Mouse (Mus musculus) NIH3T3 (cell line): ENCODE results near the gene Hivep2.

Source experiments
- DNase-seq: peaks from one replicate; pipeline ENCODE4 v3.0.0-alpha.2; 2012; ENCODE audit warnings: low read depth

Hivep2 gene

DNA sequence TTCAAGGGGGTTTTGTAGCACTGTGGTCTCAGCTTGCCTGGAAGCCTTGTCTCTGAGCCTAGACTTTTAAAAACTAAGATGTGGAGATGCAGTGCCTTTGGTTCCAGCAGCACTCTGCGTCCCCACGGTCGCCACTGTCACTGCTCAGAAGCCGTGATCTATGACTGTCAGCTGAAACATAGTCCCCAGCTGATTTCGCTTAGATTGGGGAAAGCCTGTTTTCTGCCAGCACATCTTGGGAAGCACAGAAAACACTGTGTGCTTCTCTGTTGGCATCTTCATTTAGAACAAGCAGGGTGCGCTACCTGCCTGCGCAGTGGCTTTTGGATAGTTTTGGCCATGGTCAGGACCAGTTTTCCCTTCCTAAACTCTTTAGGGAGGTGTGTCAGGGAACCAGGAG, 59.1 kb downstream of the Hivep2 start:
- no peak for DNase-seq

DNA sequence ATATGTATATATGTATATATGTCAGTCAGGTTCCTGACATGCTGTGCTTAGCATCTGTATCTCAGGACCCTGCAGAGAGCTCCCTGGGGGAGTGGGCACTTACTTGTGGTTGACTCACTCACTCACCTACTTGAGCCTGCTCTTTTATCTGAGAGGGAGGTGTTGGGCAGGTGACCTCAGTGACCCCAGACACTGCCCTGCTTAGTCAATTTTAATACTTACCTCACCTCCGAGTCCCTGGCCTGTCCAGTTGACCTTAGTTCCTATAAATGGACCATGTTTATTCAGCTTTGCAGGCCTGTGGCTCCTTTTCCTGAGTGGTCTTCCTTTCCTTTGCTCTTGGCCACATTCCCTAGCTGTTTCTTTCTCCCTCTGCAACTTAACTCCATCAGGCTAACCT, 61.9 kb downstream of the Hivep2 start:
- DNase-seq: no peak

DNA sequence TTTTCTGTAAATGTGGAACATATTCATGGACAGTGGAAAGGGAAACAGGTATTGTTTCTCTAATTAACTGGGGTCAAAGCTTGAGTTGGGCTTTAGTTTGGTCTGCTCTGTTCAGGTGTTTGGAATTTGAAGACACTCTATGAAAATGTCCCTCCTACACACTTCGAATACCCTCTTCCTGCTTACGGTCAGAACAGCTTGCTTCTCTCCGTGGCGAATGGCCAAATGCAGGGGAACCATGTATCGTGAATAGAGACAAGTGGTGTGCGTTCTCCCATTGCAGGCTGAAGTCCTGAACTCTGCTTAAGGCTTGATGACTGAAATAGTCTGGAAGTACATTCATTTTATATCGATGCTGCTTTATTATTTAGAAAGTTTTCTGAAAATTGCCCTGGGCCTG, 63.1 kb downstream of the Hivep2 start:
- DNase-seq: no peak

DNA sequence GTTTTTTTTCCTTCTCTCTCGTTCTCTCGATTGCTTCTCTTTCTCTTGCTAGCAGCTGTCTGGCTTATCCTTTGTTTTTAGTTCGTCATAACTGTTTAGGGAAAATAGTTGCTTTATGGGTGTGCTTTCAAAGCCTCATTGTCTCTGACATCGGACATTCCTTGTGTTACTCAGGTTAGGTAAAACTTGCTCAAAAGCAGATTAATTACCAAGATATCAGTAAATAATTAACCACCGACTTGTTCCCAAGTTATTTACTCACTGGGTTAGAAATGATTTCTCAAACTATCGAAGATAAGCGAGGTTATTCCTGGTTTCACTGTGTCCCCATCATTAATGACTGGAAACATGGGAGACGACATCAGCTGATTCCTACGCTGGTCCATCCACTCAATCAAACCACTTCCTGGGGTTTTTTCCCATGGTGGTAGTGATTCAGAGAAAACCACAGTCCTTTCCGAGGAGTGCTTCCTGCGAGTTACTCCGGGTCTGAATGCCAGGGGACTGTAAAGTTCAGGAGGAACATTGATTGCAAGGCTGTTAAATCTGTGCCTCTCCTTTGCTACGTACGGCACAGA, 64.7 kb downstream of the Hivep2 start:
- no peak for DNase-seq

DNA sequence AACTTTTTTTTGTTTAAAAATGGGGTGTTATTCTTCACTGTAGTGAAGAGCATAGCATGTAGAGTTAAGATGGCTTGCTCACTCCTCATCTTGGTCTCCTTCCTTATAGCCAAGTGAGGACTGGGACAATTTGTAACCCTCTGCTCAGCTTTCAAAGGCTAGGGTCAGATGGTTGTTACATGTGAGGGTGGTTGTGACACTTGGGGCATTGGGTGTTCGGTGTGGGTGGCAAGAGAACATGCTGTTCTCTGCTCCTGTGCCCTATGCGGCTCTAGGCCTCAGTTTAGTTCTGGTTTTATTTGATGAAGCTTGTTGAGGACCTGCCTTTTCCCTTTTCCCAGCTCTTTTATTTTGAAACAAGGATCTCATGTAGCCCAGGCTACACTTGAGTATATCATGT, 66.7 kb downstream of the Hivep2 start:
- no peak for DNase-seq

DNA sequence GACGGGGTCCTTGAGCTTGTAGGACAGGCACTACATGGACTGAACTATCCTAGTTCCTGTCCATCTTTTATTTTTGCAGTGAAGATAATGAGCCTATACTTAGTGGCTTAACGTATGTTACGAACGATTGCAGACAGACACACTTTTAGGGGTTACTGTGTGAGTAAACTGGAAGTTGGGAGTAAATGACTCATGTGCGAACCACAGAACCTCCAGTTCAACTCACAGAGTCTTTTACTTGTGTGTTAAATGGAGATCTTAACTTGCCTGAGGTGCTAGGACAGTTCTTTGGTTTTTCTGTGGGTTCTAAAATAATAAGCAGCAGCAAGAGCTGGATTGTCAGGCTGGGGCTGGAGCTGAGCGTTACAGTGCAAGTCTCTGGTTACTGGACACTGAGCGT, 68.2 kb downstream of the Hivep2 start:
- no peak for DNase-seq

DNA sequence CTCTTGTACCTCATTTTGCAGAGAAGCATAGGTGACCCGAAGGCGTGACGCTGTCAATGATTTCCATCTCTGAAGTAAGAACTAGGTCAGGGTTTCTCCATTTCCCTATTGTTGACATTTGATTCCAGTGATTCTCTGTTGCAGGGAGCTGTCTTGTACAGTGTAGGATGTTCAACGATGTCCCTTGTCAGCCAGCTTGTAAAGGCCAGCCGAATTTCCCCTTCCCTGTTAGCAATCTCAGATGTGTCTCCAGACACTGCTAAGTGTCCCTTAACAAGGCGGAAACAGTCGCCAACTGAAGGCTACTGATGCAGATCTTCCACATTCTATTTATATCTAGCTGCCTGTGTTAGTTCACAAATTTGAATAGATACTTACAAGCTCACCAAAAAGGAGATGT, 68.9 kb downstream of the Hivep2 start:
- no peak for DNase-seq

DNA sequence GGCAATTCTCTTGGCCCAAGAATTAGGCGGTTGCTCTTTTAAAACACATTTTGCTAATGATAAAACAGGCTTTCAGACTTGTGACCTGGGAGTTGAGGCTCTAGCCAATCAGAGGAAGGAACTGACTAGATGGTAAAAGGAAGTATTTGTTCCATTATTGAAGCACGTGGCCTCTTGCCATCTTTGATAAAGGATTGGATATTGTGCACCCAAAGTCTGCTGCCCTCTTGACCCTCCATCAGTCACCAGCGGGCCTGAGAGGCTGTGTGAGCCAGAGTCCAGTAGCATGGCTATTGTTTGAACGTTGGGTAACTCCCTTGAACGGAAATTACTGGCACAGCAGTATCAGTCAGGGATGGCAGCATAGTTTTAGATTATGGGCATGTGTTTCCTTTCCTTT, 69.7 kb downstream of the Hivep2 start:
- no peak for DNase-seq

DNA sequence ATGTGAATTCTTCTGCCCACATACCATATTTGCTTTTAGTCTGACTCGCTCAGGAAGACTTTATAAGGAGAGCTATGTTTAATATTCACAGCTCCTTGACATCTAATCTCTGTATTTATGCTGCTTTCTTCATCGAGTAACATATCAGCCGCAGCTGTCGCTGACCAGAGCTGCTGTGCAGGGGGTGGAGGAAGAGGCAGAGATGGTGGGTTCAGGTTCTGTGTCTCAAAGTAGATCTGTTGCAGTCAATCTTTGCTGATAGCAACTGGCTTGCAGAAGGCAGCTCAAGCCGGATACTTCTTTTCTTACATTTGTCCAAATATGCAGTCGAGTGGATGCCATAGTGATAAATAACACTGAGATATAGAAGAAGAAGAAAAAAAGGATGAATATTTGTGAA, 70.6 kb downstream of the Hivep2 start:
- DNase-seq: no peak

DNA sequence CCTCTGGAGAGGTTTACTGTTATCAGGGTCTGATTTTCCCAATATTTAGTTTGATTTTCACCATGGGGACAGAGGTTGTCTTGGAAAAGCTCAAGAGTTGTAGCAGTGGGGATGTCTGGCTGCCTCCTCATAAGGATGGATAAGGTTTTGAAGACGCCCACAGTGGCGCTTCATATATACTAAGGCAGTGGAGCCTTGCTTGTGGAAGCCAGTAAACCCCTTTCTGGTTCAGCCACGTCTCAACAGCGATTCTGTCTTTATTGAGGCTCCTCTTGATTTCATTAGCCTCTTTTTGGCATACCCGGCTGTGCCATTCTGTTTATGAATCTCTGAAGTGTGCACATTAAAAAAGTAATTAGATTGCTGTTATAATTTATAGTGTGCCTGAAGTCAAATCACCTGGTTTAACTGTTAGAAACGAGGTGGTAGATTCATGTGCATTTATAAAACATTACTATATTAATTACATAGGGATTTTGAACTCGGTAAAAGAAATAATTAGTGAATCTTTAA, 72.2 kb downstream of the Hivep2 start:
- DNase-seq: no peak

DNA sequence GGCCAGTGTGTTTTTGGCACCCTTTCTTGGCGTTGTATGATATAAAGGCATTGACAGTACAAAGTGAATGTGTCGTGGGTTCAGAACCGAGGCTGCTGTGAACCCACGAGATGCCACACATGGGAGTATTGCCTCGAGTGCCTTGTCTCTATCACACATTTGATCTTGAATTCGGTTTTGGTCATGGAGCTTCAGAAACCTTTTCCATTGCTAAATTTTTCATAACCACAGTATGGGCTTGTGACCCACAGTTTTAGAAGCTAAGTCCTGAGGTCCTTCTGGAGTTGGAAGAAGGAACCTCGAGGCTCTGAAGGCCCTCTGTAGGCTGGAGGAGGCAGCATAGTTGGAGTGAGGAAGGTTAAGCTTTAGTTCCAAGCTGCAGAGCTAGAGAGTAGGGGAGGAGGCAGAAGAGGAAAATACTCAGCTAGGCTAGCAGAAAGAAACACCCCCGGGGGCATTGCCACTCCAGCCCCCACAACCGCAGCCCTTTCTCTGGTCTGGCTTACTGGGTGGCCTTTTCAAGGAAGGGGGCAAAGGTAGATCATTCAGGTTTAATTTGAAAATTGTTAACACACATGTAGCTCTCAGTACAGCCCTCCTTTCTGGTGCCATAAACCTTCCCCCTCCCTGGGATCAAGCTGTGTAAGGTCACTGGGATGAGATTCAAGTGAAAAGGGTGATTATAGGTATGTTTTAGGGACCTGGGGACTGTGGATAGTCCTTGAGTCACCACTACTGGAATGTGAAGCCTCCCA, 75.0 kb downstream of the Hivep2 start:
- DNase-seq: no peak

DNA sequence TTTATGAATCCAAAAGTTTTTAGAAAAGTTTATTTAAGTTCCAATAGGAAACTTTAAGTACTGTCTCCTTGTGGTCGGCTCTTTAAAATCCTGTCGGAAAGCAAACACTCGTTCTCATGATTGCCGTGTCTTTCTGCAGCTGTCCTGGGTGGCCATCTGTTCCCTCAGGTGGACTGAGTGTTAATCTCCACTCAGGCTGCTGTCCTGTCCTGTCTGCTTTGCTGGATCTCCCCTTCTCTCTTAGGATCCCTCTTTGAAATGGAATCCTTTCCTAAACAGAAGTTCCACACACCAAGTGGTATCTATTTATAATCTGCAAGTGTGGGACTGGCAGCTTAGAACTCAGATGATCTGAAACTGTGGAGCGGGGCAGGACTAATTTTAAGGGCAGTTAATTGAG, 75.7 kb downstream of the Hivep2 start:
- no peak for DNase-seq

DNA sequence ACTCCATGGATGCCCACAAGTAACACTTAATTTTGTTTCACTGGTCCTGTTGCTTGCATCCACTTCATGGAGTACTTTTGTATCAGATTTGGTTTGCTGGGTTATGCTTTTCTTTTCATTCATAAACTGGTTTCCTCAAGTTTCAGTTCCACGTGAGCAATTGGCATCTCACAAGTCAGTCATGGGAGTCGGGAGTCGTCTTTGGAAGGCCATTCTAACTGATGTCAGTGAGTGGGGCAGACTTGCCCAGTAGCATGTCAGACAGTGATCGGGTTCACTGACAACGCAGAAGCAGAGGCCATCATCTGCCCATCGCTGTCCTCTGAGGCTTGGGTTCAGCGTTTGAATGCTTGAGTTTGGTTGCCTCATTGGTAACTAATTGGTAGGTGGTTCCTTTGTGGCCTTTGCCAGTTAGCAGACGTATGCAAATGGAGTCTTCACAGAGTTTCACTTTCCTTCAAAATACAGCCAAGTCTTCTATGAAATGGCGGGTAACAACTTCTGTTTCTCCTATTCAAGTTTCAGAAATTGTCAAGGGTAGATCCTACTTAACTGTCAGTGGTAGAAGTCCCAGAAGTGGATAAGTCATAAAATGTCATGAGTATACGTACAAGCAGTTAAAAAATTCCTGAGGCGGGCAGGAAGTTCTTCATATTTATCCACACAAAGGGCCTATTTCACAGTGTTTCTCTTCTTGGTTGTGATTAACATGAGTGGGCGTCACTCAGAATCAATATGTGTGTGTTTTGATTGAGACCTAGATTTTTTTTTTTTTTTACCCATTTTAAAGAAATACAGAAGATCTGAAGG, 76.9 kb downstream of the Hivep2 start:
- DNase-seq: no peak

DNA sequence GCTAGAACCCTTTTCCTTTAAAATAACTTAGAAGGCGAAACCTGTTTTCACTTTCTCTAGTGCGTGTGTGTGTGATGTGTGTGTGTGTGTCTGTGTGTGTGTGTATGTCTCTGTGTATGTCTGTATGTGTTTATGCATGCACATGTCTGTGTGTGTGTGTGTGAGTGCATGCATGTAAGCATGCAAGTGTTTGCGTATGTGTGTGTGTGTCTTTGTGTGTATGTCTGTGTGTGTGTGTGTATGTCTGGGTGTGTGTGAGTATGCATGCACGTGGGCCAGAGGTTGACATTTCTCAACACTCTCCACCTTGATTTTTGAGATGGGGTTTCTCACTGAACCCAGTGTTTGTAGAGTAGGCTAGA, 77.5 kb downstream of the Hivep2 start:
- DNase-seq: no peak

DNA sequence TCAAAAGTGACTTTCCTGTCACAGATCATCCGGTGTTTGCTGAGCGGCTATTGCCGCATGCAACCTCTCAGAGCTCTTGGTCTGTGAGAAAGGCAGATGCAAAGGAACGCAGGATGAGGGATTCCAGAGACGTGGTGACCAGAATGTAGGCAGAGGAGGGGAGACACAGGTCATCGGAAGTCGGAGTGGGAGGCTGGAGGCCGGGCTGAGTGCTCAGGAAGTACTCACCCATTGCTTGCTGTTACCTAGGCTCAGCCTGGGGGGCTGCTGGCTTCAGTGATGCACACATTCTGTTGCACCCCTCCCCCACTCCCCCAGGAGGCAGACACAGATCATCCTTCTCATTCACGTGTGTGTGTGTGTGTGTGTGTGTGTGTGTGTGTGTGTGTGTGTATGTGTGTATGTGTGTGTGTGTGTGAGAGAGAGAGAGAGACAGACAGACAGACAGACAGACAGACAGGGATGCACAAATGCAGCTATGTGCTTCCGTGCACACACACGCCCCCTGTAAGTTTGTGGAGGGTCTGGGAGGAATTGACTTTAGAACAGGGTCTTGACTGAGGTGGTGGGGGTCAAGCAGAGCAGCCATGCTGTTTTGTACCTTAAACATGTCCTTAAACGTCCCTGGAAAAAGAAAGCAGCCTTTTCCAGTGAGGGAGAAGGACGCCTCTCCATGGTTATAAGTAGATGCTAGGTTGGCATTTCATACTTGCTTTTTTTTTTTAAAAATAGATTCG, 78.3 kb downstream of the Hivep2 start:
- DNase-seq: no peak

DNA sequence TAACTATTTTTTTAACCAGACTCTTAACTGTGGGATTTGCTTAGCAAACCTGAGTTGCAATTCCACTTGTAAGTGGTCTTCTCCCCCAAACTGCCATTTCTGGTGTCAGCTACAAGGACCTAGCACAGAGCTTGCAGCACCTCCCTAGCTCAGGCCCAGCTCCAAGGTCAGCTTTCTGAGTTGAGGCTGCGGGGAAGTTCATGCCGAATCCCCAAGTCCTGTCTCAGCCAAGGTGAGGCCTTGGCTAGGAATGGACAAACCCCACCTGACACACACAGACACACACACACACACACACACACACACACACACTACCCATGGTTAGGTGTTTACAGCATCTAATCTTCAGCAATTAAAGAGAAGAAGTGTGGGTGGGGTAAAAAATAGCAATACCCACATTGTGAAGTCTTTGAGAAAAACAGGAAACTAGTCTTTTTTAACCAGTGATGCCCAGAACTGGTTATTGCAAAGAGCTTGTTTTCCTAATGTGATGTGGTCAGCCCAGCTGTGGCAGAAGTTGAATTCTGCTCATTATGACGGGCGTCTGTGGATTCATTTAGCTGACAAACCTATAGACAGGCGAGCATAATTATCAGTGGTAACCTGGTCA, 79.0 kb downstream of the Hivep2 start:
- DNase-seq: no peak

DNA sequence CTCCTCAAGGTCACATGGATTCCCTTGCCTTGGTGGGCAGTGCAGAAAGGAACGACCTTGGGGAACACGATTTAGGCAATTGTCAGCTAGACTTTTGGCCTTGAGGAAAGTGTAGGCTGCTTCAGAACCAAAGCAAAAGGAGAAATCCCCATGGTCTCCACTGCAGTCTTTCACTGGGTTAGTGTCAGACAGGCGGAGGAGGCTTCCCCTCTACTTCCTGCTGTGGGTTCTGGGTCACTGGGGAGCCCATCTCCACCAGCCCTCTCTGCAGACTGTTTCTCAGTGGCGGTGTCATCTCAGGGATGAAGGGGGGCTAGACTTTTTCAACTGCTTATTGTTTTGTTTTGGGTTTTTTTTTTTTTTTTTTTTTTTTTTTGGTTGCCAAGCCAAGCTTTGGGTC, 79.9 kb downstream of the Hivep2 start:
- no peak for DNase-seq

DNA sequence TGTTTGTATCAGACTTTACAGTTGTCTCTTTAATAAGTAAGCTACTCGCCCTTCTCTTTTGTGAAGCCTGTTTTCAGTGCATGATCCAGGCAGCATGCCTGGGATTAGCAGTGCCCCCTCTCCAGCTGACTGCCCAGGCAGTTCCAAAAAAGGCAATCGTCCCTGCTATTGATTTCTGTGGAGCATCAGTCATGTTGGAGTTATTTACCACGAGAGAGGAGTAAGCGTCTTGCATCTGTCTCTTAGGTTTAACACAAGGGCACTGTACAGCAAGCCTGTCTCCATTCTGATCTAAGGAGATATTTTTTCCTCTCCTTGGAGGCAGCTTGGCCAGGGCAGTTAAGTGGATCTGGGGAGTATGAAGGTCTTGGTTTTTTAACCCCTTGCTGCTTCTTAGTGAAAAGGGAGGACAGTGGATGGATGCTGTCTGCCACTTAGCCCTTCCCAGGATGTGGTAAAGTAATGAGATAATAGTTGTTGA, 80.3 kb downstream of the Hivep2 start:
- DNase-seq: peak; percentile 57

DNA sequence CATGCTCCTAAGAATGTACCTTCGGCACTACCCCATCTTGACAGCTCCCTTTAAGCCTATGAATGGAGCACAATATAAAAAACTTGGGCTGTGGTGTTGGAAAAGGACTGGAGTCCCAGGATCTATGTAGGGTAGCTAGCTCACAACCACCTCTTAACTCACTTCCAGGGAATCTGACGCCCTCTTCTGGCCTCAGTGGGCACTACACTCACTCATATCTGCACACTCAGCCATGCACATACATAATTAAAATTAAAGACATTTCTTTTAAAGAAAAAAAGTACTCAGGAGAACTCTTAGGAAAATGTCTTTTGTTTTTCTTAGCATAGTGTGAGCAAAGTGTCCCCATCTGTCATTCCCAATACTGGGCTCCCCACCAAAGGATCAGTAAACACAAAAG, 81.1 kb downstream of the Hivep2 start:
- peak; percentile 38 for DNase-seq

DNA sequence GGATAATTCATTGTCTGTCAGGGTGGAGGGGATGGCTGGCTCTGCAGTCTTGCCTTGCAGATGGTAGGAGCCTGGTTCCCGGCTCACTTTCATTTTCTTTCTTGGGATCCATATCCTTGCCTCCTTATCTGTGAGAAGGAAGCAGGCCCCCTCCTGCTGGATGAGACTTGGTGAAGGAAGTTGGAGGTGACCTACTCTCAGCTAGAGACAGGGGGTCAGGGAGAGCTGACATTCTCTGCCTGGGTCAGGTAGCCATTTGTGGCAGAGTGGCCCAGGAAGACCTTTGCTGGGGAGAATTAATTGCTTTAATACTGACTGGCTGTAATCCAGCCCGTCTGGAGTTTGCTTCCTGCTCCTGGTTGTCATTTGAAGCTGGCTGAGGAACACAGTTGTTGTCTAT, 81.8 kb downstream of the Hivep2 start:
- no peak for DNase-seq

DNA sequence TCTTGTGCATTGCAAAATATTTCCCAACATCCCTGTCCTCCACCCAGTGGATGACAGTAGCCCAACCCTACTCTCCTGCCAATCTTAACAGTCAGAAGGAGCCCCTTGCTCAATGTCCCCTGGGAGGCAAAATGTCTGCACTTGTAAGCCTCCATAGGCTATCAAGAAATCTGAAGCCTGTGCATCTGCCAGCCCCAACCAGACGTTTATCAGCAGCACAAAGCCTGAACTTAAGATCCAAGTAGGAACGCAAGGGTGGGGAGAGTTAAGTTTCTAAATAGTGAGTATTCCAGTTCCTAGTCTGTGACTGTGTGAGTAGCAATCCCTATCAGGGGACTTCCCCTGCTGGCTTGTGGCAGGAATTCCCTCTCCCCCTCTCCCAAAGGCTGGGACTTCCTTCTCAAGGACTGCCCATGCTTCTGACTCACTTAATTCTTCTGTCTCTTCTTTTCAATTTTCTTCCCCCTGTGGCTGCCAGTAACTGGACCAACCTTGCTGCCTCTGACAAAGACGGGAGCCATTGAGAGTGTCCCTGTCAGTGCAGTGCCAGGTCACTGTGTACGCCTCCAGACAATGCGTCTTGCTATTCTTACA, 82.5 kb downstream of the Hivep2 start:
- peak; percentile 76 for DNase-seq
